Mouse (Mus musculus) kidney, embryonic 14.5 days (tissue): ENCODE results near the gene Zfp94. TPM values are rescaled to one million over a fixed set of nuclear protein-coding genes. Genes with fewer than 3 reads are reported as not detected.

Experiments used
- ATAC-seq: fragments of 200-750 bp; cut with Nextera tagmentation; 2 replicates; pipeline ENCODE4 v1.8.0; 2017; ENCODE audit warnings: moderate number of reproducible peaks, mild to moderate bottlenecking, moderate TSS enrichment, moderate library complexity; ENCODE audit not compliant: low FRiP score, low TSS enrichment
- H3K27ac ChIP-seq: fragments of 300-500 bp; sonication (generic); 2 replicates; pipeline ENCODE4 v1.5.1; 2014; ENCODE audit warnings: low read depth, mild to moderate bottlenecking, low read length, moderate library complexity, mixed read lengths
- H3K27me3 ChIP-seq: fragments of 300-500 bp; sonication (generic); 2 replicates; pipeline ENCODE4 v1.6.1; 2014; ENCODE audit warnings: mild to moderate bottlenecking, low read length; ENCODE audit not compliant: control insufficient read depth, insufficient read depth
- H3K36me3 ChIP-seq: fragments of 300-500 bp; sonication (generic); 2 replicates; pipeline ENCODE4 v1.6.1; 2014; ENCODE audit warnings: low read length, mixed read lengths; ENCODE audit not compliant: control insufficient read depth, insufficient read depth
- H3K4me1 ChIP-seq: fragments of 300-500 bp; sonication (generic); 2 replicates; pipeline ENCODE4 v1.6.1; 2014; ENCODE audit warnings: low read length, mixed read lengths; ENCODE audit not compliant: control insufficient read depth, insufficient read depth
- H3K4me2 ChIP-seq: fragments of 300-500 bp; sonication (generic); replicated peaks from 2 replicates; pipeline ENCODE4 v1.6.1; 2014; ENCODE audit warnings: low read depth, mild to moderate bottlenecking, low read length
- H3K4me3 ChIP-seq: fragments of 300-500 bp; sonication (generic); 2 replicates; pipeline ENCODE4 v1.5.1; 2014; ENCODE audit warnings: mild to moderate bottlenecking, low read length
- H3K9ac ChIP-seq: fragments of 300-500 bp; sonication (generic); 2 replicates; pipeline ENCODE4 v1.6.1; 2014; ENCODE audit warnings: low read depth, mild to moderate bottlenecking, low read length, moderate library complexity
- H3K9me3 ChIP-seq: fragments of 300-500 bp; sonication (generic); 2 replicates; pipeline ENCODE4 v1.6.1; 2016; ENCODE audit warnings: low read length; ENCODE audit not compliant: control insufficient read depth
- WGBS: fragments of 180-500 bp; shearing (Covaris S2); extraction: QIAGEN DNeasy Blood & Tissue Kit; methylation state at CpG from one replicate; pipeline ENCODE4 v1.1.7; 2014; 5-methylcytosine and 5-hydroxymethylcytosine counted together
- polyA plus RNA-seq: library from polyadenylated mRNA; unstranded; fragments of >200 nt; fragmentation: Nextera tagmentation; extraction: Ambion mirVana; gene quantifications from 2 replicates; pipeline ENCODE4 v1.2.1, GENCODE M21; 2014

Gene Zfp94
- polyA plus RNA-seq: 9.6 and 10.3 TPM in 2 replicates

DNA sequence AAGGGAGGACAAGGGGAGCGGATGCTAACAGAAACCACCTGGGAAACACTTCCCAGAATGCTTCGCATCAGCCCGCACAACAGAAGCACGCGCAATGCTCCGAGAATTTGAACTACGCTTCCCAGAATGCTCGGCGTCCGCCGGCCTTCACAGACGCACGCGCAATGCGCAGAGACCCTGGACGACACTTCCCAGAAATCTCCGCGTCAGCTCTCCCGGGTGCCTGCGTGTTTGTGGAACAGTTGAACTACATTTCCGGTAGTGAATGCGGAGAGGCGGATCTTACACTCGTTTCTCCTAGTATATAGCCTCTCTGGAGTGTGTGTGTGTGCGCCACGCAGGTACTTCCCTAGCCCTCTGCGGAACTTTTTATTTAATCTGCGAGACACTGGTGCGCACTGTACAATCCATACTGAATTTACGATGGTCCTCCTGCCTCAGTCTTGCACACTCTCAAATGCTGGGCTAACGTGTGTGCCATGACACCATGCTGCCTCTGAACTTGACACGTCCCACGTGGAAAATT is at the start of gene Zfp94:
Gene Zfp94 (minus strand): TSS at position 100 of the 526 bp plus-strand sequence.
- ATAC-seq: peak; percentile 95
- H3K4me2 ChIP-seq: peak within 1 kb of the TSS; percentile 89
- H3K27me3 ChIP-seq: no peaks in the 10 kb centered on the region
- peak within 1 kb of the TSS; percentile 83 for H3K27ac ChIP-seq
- WGBS: under 1% methylated on average over 33 of the region's 33 CpGs
- H3K4me3 ChIP-seq: peak within 1 kb of the TSS; percentile 62
- H3K9ac ChIP-seq: peak within 1 kb of the TSS; percentile 68
- peaks cover 5% of the 10 kb centered on the region; the same call in 1 of the 2 replicates for H3K4me1 ChIP-seq
- peaks cover 5% of the 10 kb centered on the region; the same call in 1 of the 2 replicates for H3K36me3 ChIP-seq
- H3K9me3 ChIP-seq: no peaks in the 10 kb centered on the region

DNA sequence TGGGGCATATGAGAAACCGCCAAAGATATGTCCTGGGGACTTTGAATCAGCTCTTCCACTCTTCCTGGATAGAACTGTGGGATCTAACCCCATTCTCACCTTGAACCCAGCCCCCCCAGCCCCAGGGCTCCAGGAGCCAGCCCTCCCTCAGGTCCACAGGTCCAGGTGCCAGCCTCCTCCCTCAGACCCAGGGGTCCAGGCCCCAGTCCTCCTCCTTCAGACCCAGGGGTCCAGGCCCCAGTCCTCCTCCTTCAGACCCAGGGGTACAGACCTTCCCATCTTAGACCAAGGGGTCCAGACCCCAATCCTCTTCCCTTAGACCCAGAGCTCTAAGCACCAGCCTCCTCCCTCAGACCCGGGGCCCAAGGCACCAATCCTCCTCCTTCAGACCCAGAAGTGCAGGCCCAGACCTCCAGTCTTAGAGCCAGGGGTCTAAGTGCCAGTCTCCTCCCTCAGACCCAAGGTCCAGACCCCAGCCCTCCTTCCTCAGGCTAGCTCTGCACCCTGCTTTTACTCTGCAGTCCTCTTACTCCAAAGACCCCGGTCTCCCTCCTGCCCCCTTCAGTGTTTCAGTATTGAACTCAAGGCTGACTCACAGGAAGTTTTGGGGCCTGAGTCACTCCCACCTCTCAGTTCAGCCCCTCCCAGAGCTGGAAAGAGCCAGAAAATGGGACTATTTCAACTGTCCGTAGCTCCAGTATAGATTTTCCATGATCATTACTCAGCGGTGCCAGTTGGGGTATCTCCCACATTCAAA is 49.0 kb upstream of the Zfp94 start:
- 78% methylated on average over 5 of the region's 5 CpGs for WGBS
- no peaks in the 10 kb centered on the region for H3K27me3 ChIP-seq

DNA sequence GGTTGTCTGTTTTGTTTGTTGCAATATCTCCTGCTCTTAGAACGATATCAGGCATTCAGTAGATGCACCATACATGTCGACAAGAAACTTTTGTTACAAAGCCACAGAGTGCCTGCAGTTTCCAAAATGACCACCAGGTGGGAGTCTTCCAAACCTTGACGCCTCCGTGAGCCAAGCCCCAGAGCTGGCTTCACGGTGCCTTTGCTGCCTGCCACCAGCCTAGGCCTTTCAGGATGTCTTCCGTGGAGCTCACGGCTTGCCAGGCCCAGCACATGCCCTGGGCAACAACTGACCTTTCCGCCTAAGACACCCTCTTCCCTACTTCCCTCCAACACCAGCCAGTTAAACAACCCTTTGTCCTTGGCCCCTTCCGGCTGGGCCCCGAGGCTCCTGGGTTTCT is 48.4 kb upstream of the Zfp94 start:
- peaks cover 3% of the 10 kb centered on the region; the same call in 1 of the 2 replicates for H3K9me3 ChIP-seq
- H3K36me3 ChIP-seq: no peaks in the 10 kb centered on the region
- H3K4me2 ChIP-seq: no peak overlapping the region
- H3K4me1 ChIP-seq: no peaks in the 10 kb centered on the region
- no peak overlapping the region for H3K4me3 ChIP-seq
- no peaks in the 10 kb centered on the region for H3K27me3 ChIP-seq
- H3K9ac ChIP-seq: no peak overlapping the region
- no peak overlapping the region for H3K27ac ChIP-seq
- 23% methylated on average over 10 of the region's 10 CpGs for WGBS
- peak; percentile 56 for ATAC-seq

More for the DNA sequence above, 49.0 kb upstream of the Zfp94 start:
- no peaks in the 10 kb centered on the region for H3K36me3 ChIP-seq
- no peak overlapping the region for H3K9ac ChIP-seq
- peaks cover 3% of the 10 kb centered on the region; the same call in 1 of the 2 replicates for H3K9me3 ChIP-seq
- no peaks in the 10 kb centered on the region for H3K4me1 ChIP-seq
- no peak overlapping the region for H3K27ac ChIP-seq
- no peak overlapping the region for H3K4me2 ChIP-seq
- H3K4me3 ChIP-seq: no peak overlapping the region
- ATAC-seq: no peak

DNA sequence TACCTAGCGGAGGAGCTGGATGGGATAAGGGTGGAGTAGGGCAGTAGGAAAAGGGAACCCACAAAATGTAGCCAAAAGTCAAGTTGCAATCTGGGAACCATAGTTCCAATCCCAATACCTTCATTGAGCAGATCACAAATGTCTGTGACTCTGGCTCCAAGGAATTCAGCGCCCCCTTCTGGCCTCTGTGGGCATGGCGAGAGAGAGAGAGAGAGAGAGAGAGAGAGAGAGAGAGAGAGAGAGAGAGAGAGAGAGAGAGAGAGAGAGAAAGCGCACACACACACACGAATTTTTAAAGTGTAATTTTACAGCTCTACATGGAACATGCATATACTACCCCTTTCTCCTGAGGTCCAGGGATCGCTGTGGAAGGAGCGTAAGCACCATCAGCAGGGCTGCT is 46.8 kb upstream of the Zfp94 start:
- no peaks in the 10 kb centered on the region for H3K4me1 ChIP-seq
- no peaks in the 10 kb centered on the region for H3K27me3 ChIP-seq
- H3K9me3 ChIP-seq: peaks cover 3% of the 10 kb centered on the region; the same call in 1 of the 2 replicates
- no peaks in the 10 kb centered on the region for H3K36me3 ChIP-seq
- WGBS: 22% methylated on average over 7 of the region's 7 CpGs
- no peak overlapping the region for H3K9ac ChIP-seq
- no peak for ATAC-seq
- no peak overlapping the region for H3K27ac ChIP-seq
- no peak overlapping the region for H3K4me3 ChIP-seq
- no peak overlapping the region for H3K4me2 ChIP-seq

DNA sequence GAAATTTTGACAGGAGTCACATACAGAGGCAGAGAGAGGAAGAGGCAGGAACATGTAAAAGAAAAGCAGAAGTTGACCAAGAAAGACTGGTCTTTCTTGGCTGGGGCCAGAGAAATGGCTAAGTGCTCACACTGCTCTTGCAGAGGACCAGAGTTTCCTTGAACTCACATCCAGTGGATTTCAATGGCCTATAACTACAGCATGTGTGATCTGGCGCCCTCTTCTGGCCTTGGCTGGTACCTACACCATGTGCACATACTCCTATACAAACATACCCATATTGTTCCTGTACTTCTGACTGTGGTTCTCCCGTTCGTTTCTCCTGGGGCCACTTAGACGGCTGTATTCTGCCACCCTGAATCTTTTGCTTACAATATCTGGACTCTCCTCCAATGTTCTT is 44.5 kb upstream of the Zfp94 start:
- H3K27me3 ChIP-seq: no peaks in the 10 kb centered on the region
- H3K4me3 ChIP-seq: no peak overlapping the region
- H3K4me2 ChIP-seq: no peak overlapping the region
- no peaks in the 10 kb centered on the region for H3K36me3 ChIP-seq
- no peak overlapping the region for H3K9ac ChIP-seq
- H3K4me1 ChIP-seq: no peaks in the 10 kb centered on the region
- ATAC-seq: no peak
- no peak overlapping the region for H3K27ac ChIP-seq
- 70% methylated on average over 4 of the region's 4 CpGs for WGBS
- H3K9me3 ChIP-seq: peaks cover 3% of the 10 kb centered on the region; the same call in 1 of the 2 replicates

DNA sequence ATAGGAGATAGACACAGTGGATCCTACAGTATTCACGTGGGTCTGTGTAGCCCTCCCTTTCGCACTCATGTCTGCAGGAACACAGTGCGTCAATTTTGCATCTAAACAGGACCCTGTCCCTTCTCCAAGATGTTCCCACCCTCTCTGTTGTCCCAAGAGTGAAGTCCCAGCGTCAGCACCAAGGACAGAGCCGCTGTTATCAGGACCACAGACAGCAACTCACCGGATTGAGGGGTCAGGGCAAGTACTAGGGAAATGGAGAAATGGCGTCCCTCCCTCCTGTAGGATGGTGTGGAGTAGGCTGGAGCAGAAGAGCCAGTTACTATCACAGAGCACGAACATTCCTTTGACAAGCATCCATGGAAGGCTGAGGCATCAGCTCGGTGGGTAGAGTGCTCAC is 42.8 kb upstream of the Zfp94 start:
- Histone ChIP-seq H3K9ac (no peak overlapping the region), H3K27me3 (no peaks in the 10 kb centered on the region), H3K9me3 (peaks cover 3% of the 10 kb centered on the region; the same call in 1 of the 2 replicates), H3K4me1 (no peaks in the 10 kb centered on the region), H3K4me3 (no peak overlapping the region), H3K27ac (no peak overlapping the region), H3K4me2 (no peak overlapping the region), H3K36me3 (no peaks in the 10 kb centered on the region)
- WGBS: 24% methylated on average over 9 of the region's 9 CpGs
- ATAC-seq: no peak

DNA sequence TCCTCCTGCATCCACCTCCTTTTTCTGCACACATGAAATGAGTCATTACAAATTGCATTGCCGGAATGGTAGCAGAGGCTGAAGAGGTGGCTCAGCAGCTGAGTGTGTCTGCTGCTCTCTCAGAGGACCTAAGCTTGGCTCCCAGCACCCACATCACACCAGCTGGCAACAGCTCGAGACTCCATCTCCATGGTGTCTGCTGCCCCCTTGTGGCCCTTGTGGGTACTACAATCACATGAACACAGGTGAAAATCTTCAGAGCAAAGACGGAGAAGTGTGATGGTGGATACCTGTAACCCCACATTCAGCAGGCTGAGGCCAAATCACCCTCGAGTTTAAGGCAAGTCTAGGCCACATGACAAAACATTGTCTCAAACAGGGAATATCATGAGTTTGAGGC is 41.4 kb upstream of the Zfp94 start:
- Histone ChIP-seq H3K4me1 (no peaks in the 10 kb centered on the region), H3K36me3 (no peaks in the 10 kb centered on the region), H3K9me3 (peaks cover 3% of the 10 kb centered on the region; the same call in 1 of the 2 replicates), H3K27ac (no peak overlapping the region), H3K9ac (no peak overlapping the region), H3K27me3 (no peaks in the 10 kb centered on the region), H3K4me3 (no peak overlapping the region), H3K4me2 (no peak overlapping the region)
- 57% methylated on average over 4 of the region's 4 CpGs for WGBS
- ATAC-seq: no peak

DNA sequence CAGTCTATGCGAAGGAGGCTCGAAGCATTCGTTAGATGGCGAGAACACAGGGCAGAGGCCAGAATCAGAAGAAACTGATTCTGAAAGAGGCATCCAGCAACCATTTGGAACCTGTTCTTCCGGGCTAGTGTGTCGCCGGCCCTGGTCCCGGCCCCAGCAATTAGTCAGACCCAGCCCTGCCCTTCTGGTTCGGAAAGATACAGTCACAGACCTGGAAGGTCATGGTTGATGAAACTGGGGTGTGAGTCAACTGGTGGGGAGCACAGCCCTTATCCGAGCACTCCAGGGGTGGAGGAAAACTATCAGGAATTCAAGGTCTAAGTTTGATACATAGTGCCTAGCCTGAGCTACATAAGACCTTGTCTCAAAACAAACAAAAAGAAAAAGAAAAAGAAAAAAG is 39.6 kb upstream of the Zfp94 start:
- no peak for ATAC-seq
- H3K36me3 ChIP-seq: no peaks in the 10 kb centered on the region
- no peak overlapping the region for H3K27ac ChIP-seq
- no peaks in the 10 kb centered on the region for H3K4me1 ChIP-seq
- H3K9me3 ChIP-seq: peaks cover 2% of the 10 kb centered on the region; the same call in 1 of the 2 replicates
- WGBS: 79% methylated on average over 10 of the region's 10 CpGs
- no peak overlapping the region for H3K4me3 ChIP-seq
- no peak overlapping the region for H3K4me2 ChIP-seq
- no peaks in the 10 kb centered on the region for H3K27me3 ChIP-seq
- H3K9ac ChIP-seq: no peak overlapping the region

DNA sequence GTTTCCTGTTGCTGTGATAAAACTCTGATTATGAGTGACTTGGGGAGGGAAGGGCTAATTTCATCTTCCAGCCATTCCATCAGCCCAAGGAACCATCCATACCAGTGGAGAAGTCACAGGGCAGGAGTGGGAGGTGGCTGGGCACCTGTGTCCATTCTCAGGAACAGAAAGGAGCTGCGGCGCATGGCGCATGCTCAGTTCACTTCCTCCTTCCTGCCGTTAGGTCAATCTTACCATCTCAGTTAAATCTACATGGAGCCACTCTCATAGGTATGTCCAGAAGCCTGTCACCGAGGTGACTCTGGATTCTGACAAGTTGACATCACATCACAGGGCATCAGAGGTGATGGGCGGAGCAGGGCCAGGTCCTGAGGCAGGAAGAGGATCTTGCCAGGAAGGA is 39.2 kb upstream of the Zfp94 start:
- H3K27me3 ChIP-seq: no peaks in the 10 kb centered on the region
- no peaks in the 10 kb centered on the region for H3K36me3 ChIP-seq
- H3K4me2 ChIP-seq: no peak overlapping the region
- WGBS: 84% methylated on average over 6 of the region's 6 CpGs
- no peak overlapping the region for H3K27ac ChIP-seq
- ATAC-seq: no peak
- H3K4me3 ChIP-seq: no peak overlapping the region
- H3K9me3 ChIP-seq: no peaks in the 10 kb centered on the region
- no peaks in the 10 kb centered on the region for H3K4me1 ChIP-seq
- H3K9ac ChIP-seq: no peak overlapping the region
